Mouse (Mus musculus): ENCODE data around the gene Pgm2l1. TPM values are rescaled to one million over a fixed set of nuclear protein-coding genes. Genes with fewer than 3 reads are reported as not detected.

The Pgm2l1 gene
- 128 and 135 TPM in 2 replicates for total RNA-seq (2014; rRNA removed)
- polyA plus RNA-seq (2015; fragmentation: Nextera tagmentation; extraction: Ambion mirVana), result 13.4 and 30.3 TPM in 2 replicates

GRCm38 (mm10) chr7:100227158-100227875 lies at the start of gene Pgm2l1:
Gene Pgm2l1, plus strand, starts transcription at chr7:100227394.
- H3K9ac ChIP-seq, result peak within 1 kb of the TSS; percentile 89
- no peaks in the 10 kb centered on the region for H3K36me3 ChIP-seq (ENCODE audit: insufficient read depth)
- DNase-seq (peak; percentile 96), ATAC-seq (peak; percentile 99)
- H3K4me2 ChIP-seq (ENCODE audit: low read depth), result peak within 1 kb of the TSS; percentile 82
- peak within 1 kb of the TSS; percentile 85 for H3K4me3 ChIP-seq (ENCODE audit: low read depth, low read length)
- peaks cover 3% of the 10 kb centered on the region; the same call in 1 of the 2 replicates for H3K4me1 ChIP-seq (ENCODE audit: insufficient read depth)
- WGBS, result under 1% methylated on average over 71 of the region's 72 CpGs
- H3K9me3 ChIP-seq (ENCODE audit: low read length), result no peaks in the 10 kb centered on the region
- no peaks in the 10 kb centered on the region for H3K27me3 ChIP-seq (ENCODE audit: insufficient read depth, low read length)
- TF ChIP-seq CTCF (IDR thresholded peaks at IDR 0.05; ENCODE audit: low read depth), result peak; percentile 26
- H3K27ac ChIP-seq (ENCODE audit: low read depth, low read length), result peak within 1 kb of the TSS; percentile 91

GRCm38 (mm10) chr7:100178016-100178890 lies 48.9 kb upstream of the Pgm2l1 start:
- TF ChIP-seq CTCF (IDR thresholded peaks at IDR 0.05; ENCODE audit: low read depth), result no peak
- 9% methylated on average over 30 of the region's 30 CpGs for WGBS
- Histone ChIP-seq H3K9me3 (ENCODE audit: low read length) (no peaks in the 10 kb centered on the region), H3K4me1 (ENCODE audit: insufficient read depth) (0 out of 2 replicates have a peak, but pooled peaks cover 5% of the 10 kb centered on the region), H3K9ac (peak overlapping the region; percentile 28; the same call in 1 of the 2 replicates), H3K36me3 (ENCODE audit: insufficient read depth) (no peaks in the 10 kb centered on the region), H3K4me3 (ENCODE audit: low read depth, low read length) (peak overlapping the region; percentile 36), H3K27me3 (ENCODE audit: insufficient read depth, low read length) (peaks cover 18% of the 10 kb centered on the region), H3K27ac (ENCODE audit: low read depth, low read length) (no peak overlapping the region), H3K4me2 (ENCODE audit: low read depth) (peak overlapping the region; percentile 51)
- ATAC-seq (peak; percentile 66), DNase-seq (peak; percentile 29)

DNA sequence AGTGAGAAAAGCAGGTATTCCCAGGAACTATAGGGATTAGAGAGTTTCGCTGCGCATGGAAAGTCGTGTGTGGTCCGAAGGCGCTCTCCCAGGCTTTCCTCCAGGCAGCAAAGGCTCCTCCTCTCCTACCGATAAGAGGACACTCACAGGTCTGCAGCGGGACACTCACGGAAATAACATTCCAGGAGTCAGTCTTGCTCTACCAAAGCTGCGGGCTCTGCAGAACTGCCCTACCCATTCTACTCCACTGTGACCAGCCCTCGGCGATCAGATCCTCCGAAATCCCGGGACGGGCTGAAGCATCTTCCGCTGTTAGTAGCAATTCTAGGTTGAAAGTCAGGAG lies 48.3 kb upstream of the Pgm2l1 start:
- H3K4me1 ChIP-seq (ENCODE audit: insufficient read depth), result 0 out of 2 replicates have a peak, but pooled peaks cover 5% of the 10 kb centered on the region
- peak overlapping the region; percentile 36 for H3K4me3 ChIP-seq (ENCODE audit: low read depth, low read length)
- H3K27me3 ChIP-seq (ENCODE audit: insufficient read depth, low read length), result peaks cover 18% of the 10 kb centered on the region
- H3K4me2 ChIP-seq (ENCODE audit: low read depth), result peak overlapping the region; percentile 51
- no peaks in the 10 kb centered on the region for H3K9me3 ChIP-seq (ENCODE audit: low read length)
- DNase-seq (no peak), ATAC-seq (no peak)
- H3K36me3 ChIP-seq (ENCODE audit: insufficient read depth), result no peaks in the 10 kb centered on the region
- 4% methylated on average over 15 of the region's 15 CpGs for WGBS
- no peak overlapping the region for H3K27ac ChIP-seq (ENCODE audit: low read depth, low read length)
- no peak for TF ChIP-seq CTCF (IDR thresholded peaks at IDR 0.05; ENCODE audit: low read depth)
- peak overlapping the region; percentile 28; the same call in 1 of the 2 replicates for H3K9ac ChIP-seq

DNA sequence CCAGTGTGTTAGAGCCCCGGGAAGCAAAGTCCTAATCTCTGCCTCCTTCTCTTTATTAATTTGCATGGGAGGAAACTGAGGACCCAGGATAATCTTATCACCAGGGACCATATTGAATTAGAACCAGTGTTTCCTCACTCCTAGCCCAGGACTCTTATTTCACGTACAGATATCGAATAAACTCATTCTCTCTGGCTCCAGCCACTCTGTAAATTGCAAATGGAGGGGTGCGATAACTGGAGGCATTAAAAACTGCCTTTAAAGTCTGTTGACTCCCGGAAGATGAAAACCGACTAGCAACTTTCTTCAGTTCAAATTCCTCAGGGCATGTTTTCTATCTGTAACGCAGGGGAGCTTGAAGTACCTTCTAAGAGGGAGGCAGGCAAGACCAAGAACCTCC lies 47.8 kb upstream of the Pgm2l1 start:
- TF ChIP-seq CTCF (IDR thresholded peaks at IDR 0.05; ENCODE audit: low read depth), result no peak
- no peak overlapping the region; the same call in 1 of the 2 replicates for H3K4me2 ChIP-seq (ENCODE audit: low read depth)

DNA sequence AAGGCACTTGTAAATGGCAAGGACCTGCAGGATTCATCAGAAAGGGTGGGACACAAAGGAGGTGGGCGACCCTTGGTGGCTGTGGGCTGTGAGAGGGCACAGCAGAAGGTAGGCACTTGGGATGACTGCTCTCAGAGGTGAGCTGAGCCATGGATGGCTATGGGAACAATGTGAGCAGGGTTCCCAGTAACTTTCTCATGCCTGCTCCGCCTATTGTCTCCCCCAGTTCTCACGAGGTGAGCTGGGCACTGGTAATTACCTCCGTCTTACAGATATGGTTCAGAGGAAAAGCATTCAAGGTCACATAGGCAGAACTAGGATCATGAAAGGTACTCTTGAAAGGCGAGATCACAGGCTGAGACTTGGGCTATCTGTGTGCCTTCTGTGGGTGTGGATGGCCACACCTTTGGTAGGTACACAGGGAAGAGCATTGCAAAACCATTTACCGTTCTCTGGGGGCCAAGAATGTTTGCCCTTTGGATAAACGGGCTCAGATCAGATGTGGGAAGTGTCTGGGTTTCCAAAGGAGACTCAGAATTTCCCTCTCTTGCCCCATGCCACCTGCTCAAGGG lies 47.3 kb upstream of the Pgm2l1 start:
- Histone ChIP-seq H3K4me2 (ENCODE audit: low read depth) (no peak overlapping the region), H3K4me1 (ENCODE audit: insufficient read depth) (0 out of 2 replicates have a peak, but pooled peaks cover 5% of the 10 kb centered on the region), H3K9ac (no peak overlapping the region), H3K4me3 (ENCODE audit: low read depth, low read length) (no peak overlapping the region), H3K27me3 (ENCODE audit: insufficient read depth, low read length) (peaks cover 18% of the 10 kb centered on the region), H3K27ac (ENCODE audit: low read depth, low read length) (no peak overlapping the region), H3K36me3 (ENCODE audit: insufficient read depth) (no peaks in the 10 kb centered on the region), H3K9me3 (ENCODE audit: low read length) (no peaks in the 10 kb centered on the region)
- TF ChIP-seq CTCF (IDR thresholded peaks at IDR 0.05; ENCODE audit: low read depth), result no peak
- 75% methylated on average over 7 of the region's 7 CpGs for WGBS
- ATAC-seq (no peak), DNase-seq (no peak)

More for the DNA sequence above, 47.8 kb upstream of the Pgm2l1 start:
- peaks cover 18% of the 10 kb centered on the region for H3K27me3 ChIP-seq (ENCODE audit: insufficient read depth, low read length)
- DNase-seq (no peak), ATAC-seq (no peak)
- H3K36me3 ChIP-seq (ENCODE audit: insufficient read depth), result no peaks in the 10 kb centered on the region
- 65% methylated on average over 7 of the region's 7 CpGs for WGBS
- H3K27ac ChIP-seq (ENCODE audit: low read depth, low read length), result no peak overlapping the region
- H3K4me3 ChIP-seq (ENCODE audit: low read depth, low read length), result no peak overlapping the region
- no peak overlapping the region for H3K9ac ChIP-seq
- no peaks in the 10 kb centered on the region for H3K9me3 ChIP-seq (ENCODE audit: low read length)
- H3K4me1 ChIP-seq (ENCODE audit: insufficient read depth), result 0 out of 2 replicates have a peak, but pooled peaks cover 5% of the 10 kb centered on the region

DNA sequence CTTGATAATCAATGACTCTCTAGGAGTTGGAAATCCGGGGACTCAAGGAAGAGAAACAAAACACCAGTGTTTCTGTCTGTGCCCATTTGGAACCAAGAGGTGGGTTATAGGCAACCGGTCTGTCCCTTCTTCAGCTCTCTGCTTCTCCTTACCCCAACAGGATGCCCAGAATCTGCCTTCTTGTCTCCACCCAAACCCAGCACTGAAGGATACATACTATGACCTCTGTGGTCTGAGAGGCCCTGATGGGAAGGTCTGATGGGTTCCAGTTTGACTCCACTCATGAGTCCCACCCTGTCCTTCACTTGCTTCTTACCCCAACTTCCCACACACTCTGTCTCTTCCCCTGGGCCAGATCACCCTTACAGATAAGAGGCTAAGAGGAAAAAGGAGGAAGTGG lies 46.0 kb upstream of the Pgm2l1 start:
- Histone ChIP-seq H3K9ac (no peak overlapping the region), H3K36me3 (ENCODE audit: insufficient read depth) (no peaks in the 10 kb centered on the region), H3K4me1 (ENCODE audit: insufficient read depth) (0 out of 2 replicates have a peak, but pooled peaks cover 5% of the 10 kb centered on the region), H3K9me3 (ENCODE audit: low read length) (no peaks in the 10 kb centered on the region), H3K27ac (ENCODE audit: low read depth, low read length) (no peak overlapping the region), H3K4me3 (ENCODE audit: low read depth, low read length) (no peak overlapping the region), H3K27me3 (ENCODE audit: insufficient read depth, low read length) (peaks cover 18% of the 10 kb centered on the region), H3K4me2 (ENCODE audit: low read depth) (no peak overlapping the region)
- WGBS, result 71% methylated on average over 2 of the region's 2 CpGs
- ATAC-seq, result no peak
- no peak for TF ChIP-seq CTCF (IDR thresholded peaks at IDR 0.05; ENCODE audit: low read depth)
- DNase-seq, result no peak

All from forebrain, postnatal 0 days (tissue).